Mouse (Mus musculus) ES-E14 (cell line): ENCODE data around the gene Wbp2nl. TPM values are rescaled to one million over a fixed set of nuclear protein-coding genes. Genes with fewer than 3 reads are reported as not detected.
"Not testable (repeated sequence)": the region's sequence is repeated elsewhere in the genome, so short reads cannot be mapped to it uniquely, and the experiment has no call there.

Experiments
- DNase-seq: peaks from one replicate; pipeline ENCODE4 v3.0.0-alpha.2; 2013; ENCODE audit warnings: low read depth, low spot score
- H3K27ac ChIP-seq: 2 replicates; pipeline ENCODE4 v1.5.1; 2012; ENCODE audit warnings: low read depth, mild to moderate bottlenecking, low read length, moderate library complexity, mixed read lengths; ENCODE audit not compliant: poor library complexity, insufficient read depth, severe bottlenecking
- H3K36me3 ChIP-seq: 2 replicates; pipeline ENCODE4 v1.6.1; 2012; ENCODE audit warnings: mild to moderate bottlenecking, low read length, moderate library complexity, mixed read lengths; ENCODE audit not compliant: control insufficient read depth, poor library complexity, insufficient read depth, severe bottlenecking
- H3K4me1 ChIP-seq, 2 experiments: fragments of 150-350 bp in 1 of 2; sonication (generic) in 1 of 2; 2 replicates each; pipeline ENCODE4 v1.6.1; 2012; ENCODE audit warnings: low read length in 2 of 2, mild to moderate bottlenecking in 1 of 2, mixed read lengths in 1 of 2; ENCODE audit not compliant: control insufficient read depth in 2 of 2, insufficient read depth in 2 of 2, poor library complexity in 1 of 2
- H3K4me3 ChIP-seq, 2 experiments: fragments of 150-350 bp in 1 of 2; sonication (generic) in 1 of 2; 2 replicates each; pipeline ENCODE4 v1.5.1; 2012; ENCODE audit warnings: low read length in 2 of 2, low read depth in 1 of 2, mild to moderate bottlenecking in 1 of 2, mixed read lengths in 1 of 2; ENCODE audit not compliant: insufficient read depth in 1 of 2, poor library complexity in 1 of 2, severe bottlenecking in 1 of 2
- H3K9ac ChIP-seq: 2 replicates; pipeline ENCODE4 v1.6.1; 2012; ENCODE audit warnings: low read depth, mild to moderate bottlenecking, low read length, mixed read lengths; ENCODE audit not compliant: poor library complexity, insufficient read depth, severe bottlenecking
- H3K9me3 ChIP-seq: fragments of 150-350 bp; sonication (generic); 2 replicates; pipeline ENCODE4 v1.6.1; 2012; ENCODE audit warnings: low read depth, mild to moderate bottlenecking, low read length; ENCODE audit not compliant: control insufficient read depth, insufficient read depth
- CHD2 ChIP-seq: IDR thresholded peaks from 2 replicates; pipeline ENCODE4 v1.6.1; 2014; ENCODE audit warnings: mild to moderate bottlenecking, low read depth, low read length, inconsistent platforms
- HCFC1 ChIP-seq: IDR thresholded peaks from 2 replicates; pipeline ENCODE4 v1.6.1; 2012; ENCODE audit warnings: low read length, inconsistent platforms, borderline replicate concordance; ENCODE audit not compliant: insufficient read depth
- MAFK ChIP-seq: IDR thresholded peaks from 2 replicates; pipeline ENCODE4 v1.6.1; 2014; ENCODE audit warnings: mild to moderate bottlenecking, low read depth, low read length, inconsistent platforms; ENCODE audit not compliant: insufficient read depth
- ZC3H11A ChIP-seq: IDR thresholded peaks from 2 replicates; pipeline ENCODE4 v1.6.1; 2012; ENCODE audit warnings: low read depth, mild to moderate bottlenecking, inconsistent platforms, low read length, borderline replicate concordance
- ZNF384 ChIP-seq: IDR thresholded peaks from 2 replicates; pipeline ENCODE4 v1.6.1; 2012; ENCODE audit warnings: low read depth, low read length, inconsistent platforms
- in situ Hi-C, 2 experiments: fragments of 600-800 bp; cut with MboI; formaldehyde crosslinking; loops; one replicate each; pipeline ENCODE4 v1.15.1; 2025; ENCODE audit warnings: low sequenced_read_pairs in 2 of 2, inconsistent platforms in 1 of 2; ENCODE audit not compliant: unreplicated experiment in 2 of 2
- total RNA-seq: library from RNA; depleted of rRNA; stranded (reverse); fragments of 300-350 nt; gene quantifications from 2 replicates; pipeline ENCODE4 v1.2.3, GENCODE M21; 2012; rRNA removed

Wbp2nl gene
- total RNA-seq, 1 experiment: 2.1 TPM

DNA sequence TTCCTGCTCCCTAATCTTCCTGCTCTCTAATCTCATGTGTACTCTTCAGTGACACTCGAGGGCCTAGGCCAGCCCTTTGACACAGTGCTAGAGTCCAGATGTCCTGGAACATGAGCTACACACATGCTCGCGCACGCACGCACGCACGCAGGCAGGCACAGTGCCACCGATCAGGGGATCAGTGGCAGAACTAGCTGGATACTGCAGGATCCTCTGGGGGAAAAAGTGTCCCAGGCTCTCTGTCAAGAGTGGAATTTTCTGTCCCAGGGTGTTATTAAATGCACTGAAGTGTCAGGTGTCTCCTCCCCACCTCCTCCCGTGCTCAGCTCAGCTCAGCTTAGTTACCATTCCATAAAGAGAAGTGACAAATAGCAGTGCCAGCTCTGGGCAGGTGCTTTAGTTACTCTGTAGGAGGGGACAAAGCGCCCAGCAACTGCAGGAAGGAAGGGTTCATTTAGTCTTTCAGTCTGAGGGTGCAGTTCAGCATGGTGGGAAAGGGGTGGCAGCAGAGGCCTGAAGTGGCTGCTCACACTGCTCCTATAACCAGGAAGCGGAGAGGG, 62.8 kb downstream of the Wbp2nl start:
- H3K4me1 ChIP-seq: peaks cover 2 to 7% of the 10 kb centered on the region in 2 experiments; a peak in 1 of 4 replicates
- H3K9ac ChIP-seq: no peak overlapping the region
- H3K9me3 ChIP-seq: no peaks in the 10 kb centered on the region
- no peaks in the 10 kb centered on the region for H3K36me3 ChIP-seq
- no peak overlapping the region for H3K4me3 ChIP-seq
- no peak overlapping the region for H3K27ac ChIP-seq
- in situ Hi-C loops: no loop called here
- no peak for DNase-seq
- no peak for TF ChIP-seq CHD2
- no peak for TF ChIP-seq ZNF384

DNA sequence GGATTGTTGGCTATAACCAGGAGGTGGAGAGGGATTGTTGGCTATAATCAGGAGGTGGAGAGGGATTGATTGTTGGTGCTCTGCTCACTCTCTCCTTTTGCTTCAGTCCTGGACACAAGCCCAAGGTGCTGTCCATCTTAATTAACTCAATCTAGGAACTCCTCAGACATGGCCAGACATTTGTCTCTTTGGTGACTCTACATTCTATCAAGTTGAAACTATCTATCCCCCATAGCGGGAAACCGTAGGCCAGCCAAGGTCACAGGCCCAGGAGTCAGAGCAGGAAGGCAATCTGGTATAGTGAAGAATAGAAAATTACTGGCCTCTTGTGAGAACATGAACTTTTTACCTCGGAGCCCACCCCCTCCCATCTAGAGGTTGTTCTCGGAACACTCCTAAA, 63.5 kb downstream of the Wbp2nl start:
- Histone ChIP-seq H3K9ac (no peak overlapping the region), H3K27ac (no peak overlapping the region), H3K36me3 (no peaks in the 10 kb centered on the region), H3K4me1 (peaks cover 2 to 7% of the 10 kb centered on the region in 2 experiments; a peak in 1 of 4 replicates), H3K9me3 (no peaks in the 10 kb centered on the region), H3K4me3 (no peak overlapping the region)
- TF ChIP-seq ZNF384 (no peak), CHD2 (no peak), MAFK (no peak), ZC3H11A (no peak), HCFC1 (no peak)
- in situ Hi-C loops: no loop called here
- no peak for DNase-seq

DNA sequence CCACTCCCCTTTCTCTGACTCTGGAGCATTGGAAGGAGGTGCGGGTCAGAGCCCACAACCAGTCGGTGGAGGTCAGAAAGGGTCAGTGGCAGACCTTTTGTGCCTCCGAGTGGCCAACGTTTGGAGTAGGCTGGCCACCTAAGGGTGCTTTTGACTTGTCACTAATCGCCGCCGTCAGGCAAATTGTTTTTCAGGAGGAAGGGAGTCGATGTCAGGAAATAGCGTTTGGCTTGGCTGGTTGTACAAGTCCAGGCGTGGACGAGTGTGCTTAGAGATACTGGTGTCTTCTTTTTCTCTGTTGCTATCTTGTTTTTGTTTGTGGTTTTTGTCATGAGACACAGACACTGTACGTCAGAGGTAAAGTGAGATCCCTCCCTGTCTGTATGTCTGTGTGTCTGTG, 65.0 kb downstream of the Wbp2nl start:
- H3K9me3 ChIP-seq, H3K4me1 ChIP-seq, DNase-seq, H3K9ac ChIP-seq, in situ Hi-C loops, H3K4me3 ChIP-seq, H3K27ac ChIP-seq, H3K36me3 ChIP-seq: not testable (repeated sequence)

Other genes with a start within 250 kb of the Wbp2nl start
- not detected in 2 replicates for gene 4930407I10Rik, start 239.8 kb upstream of the Wbp2nl start, total RNA-seq
- gene Mei1, start 229.0 kb upstream of the Wbp2nl start, total RNA-seq: 0.40 and 0.42 TPM in 2 replicates
- gene Ccdc134, start 171.0 kb upstream of the Wbp2nl start, total RNA-seq: 28.8 and 31.7 TPM in 2 replicates
- 173 and 211 TPM in 2 replicates for gene Srebf2, start 151.8 kb upstream of the Wbp2nl start, total RNA-seq
- 4.1 and 4.3 TPM in 2 replicates for gene Shisa8, start 86.1 kb upstream of the Wbp2nl start, total RNA-seq
- 1.7 and 2.3 TPM in 2 replicates for gene Tnfrsf13c, start 74.6 kb upstream of the Wbp2nl start, total RNA-seq
- 58.2 and 80.0 TPM in 2 replicates for gene Cenpm, start 54.2 kb upstream of the Wbp2nl start, total RNA-seq
- 1.0 and 1.2 TPM in 2 replicates for gene 1500009C09Rik, start 46.6 kb upstream of the Wbp2nl start, total RNA-seq
- 5.9 and 8.2 TPM in 2 replicates for gene Sept3, start 24.1 kb upstream of the Wbp2nl start, total RNA-seq
- gene Naga, start 40.0 kb downstream of the Wbp2nl start, total RNA-seq: 17.6 and 35.3 TPM in 2 replicates
- gene Pheta2, start 40.0 kb downstream of the Wbp2nl start, total RNA-seq: 0.85 and 0.95 TPM in 2 replicates
- gene Smdt1, start 40.0 kb downstream of the Wbp2nl start, total RNA-seq: 172 and 222 TPM in 2 replicates
- gene Ndufa6, start 55.4 kb downstream of the Wbp2nl start, total RNA-seq: 256 and 306 TPM in 2 replicates
- 0.94 and 2.3 TPM in 2 replicates for gene Cyp2d22, start 81.3 kb downstream of the Wbp2nl start, total RNA-seq
- not detected in 2 replicates for gene Cyp2d11, start 95.1 kb downstream of the Wbp2nl start, total RNA-seq
- not detected in 2 replicates for gene Cyp2d10, start 108.2 kb downstream of the Wbp2nl start, total RNA-seq
- gene Cyp2d9, start 134.5 kb downstream of the Wbp2nl start, total RNA-seq: not detected in 2 replicates